Mouse (Mus musculus): ENCODE measurements around the gene Dcp1a.
A peak's percentile ranks its signal among the peaks of the same experiment; 100 is the strongest.
"Not testable (repeated sequence)": the region's sequence is repeated elsewhere in the genome, so short reads cannot be mapped to it uniquely, and the experiment has no call there.

The Dcp1a gene

GRCm38 (mm10) chr14:30519323-30519722 is 40.0 kb downstream of the Dcp1a start:
- DNase-seq (ENCODE audit: low spot score) = no peak

GRCm38 (mm10) chr14:30523356-30523755 is 44.0 kb downstream of the Dcp1a start:
- DNase-seq (ENCODE audit: low spot score) = no peak

DNA sequence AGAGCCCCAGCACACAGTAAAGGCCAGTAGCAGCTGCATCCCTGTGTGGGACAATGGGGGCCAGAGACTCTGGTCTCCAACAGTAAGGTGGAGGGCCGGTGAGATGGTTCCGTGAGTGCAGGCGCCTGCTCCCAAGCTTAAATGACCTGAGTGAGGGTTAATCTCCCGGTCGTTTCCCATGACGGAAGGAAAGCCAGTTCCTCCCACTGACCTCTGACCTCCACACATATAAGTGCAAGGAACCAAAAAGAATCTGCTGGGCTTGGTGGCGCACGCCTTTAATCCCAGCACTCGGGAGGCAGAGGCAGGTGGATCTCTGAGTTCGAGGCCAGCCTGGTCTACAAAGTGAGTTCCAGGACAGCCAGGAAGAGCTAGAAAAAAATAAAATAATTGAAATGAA is 49.1 kb downstream of the Dcp1a start:
- DNase-seq (ENCODE audit: low spot score) = no peak

GRCm38 (mm10) chr14:30528961-30529360 is 49.6 kb downstream of the Dcp1a start:
- DNase-seq (ENCODE audit: low spot score) = peak; percentile 30

DNA sequence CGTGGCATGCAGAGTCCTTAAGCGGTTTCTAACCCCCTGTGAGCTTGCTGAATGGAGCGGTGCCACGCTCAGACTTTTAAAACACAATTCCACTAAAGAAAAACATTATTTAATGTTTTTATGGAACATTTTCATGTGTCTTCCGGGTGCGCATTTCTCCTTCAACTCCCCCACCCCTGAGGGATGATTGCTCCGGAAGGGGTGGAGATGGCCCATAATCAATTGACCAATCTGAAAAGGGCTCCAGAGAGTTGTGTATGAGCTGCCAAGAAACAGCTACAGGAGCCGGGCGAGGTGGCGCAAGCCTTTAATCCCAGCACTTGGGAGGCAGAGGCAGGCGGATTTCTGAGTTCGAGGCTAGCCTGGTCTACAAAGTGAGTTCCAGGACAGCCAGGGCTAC is 50.1 kb downstream of the Dcp1a start:
- DNase-seq (ENCODE audit: low spot score) = no peak

GRCm38 (mm10) chr14:30530726-30531269 is 51.5 kb downstream of the Dcp1a start:
- DNase-seq (ENCODE audit: low spot score) = peak; percentile 64

DNA sequence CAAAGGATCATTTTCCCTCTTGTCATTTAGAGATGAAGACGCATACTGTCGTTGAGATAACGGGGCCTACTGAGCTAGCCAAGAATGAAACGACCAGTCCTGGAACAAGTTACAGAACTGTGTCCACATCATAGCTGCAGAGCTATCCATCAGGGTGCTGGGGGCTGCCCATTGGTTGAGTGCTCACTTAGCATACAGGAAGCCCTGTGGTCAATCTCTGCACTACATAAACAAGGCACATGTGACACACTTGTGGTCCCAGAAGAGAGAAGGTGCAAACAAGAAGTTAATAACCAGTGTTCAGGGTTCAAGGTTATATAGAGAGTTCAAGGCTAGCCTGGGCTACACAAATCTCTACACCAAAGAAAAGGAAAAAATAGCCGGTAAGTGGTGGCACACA is 52.1 kb downstream of the Dcp1a start:
- no peak for DNase-seq (ENCODE audit: low spot score)

GRCm38 (mm10) chr14:30531896-30532295 is 52.6 kb downstream of the Dcp1a start:
- no peak for DNase-seq (ENCODE audit: low spot score)

DNA sequence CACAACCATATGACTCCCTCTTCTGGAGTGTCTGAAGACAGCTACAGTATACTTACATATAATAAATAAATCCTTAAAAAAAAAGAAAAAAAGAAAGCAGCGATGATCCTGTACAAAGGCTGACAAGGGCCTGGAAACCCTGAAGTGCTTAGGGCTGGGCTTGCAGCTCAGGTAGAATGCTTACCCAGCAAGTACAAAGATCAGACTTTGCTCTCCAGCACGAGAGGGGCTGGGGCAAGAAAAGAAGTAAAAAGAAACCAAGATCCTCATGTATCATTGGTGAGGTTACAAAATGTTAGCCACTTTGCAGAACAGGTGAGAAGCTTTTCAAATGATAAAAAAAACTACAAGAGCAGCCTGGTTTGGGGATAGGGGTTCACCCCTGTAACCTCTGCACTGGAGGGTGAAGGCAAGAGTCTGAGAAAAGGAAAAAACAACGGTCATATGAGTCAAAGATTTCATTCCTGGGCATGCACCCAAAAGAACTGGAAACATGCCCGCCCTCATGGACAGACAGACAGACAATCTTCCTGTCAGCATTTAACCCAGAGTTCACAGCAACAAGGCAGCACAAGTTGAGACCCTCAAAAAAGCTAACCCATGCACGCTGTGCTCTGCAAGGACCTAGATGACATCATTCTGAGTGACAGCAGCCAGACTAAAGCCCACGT is 54.6 kb downstream of the Dcp1a start:
- DNase-seq (ENCODE audit: low spot score) = no peak

DNA sequence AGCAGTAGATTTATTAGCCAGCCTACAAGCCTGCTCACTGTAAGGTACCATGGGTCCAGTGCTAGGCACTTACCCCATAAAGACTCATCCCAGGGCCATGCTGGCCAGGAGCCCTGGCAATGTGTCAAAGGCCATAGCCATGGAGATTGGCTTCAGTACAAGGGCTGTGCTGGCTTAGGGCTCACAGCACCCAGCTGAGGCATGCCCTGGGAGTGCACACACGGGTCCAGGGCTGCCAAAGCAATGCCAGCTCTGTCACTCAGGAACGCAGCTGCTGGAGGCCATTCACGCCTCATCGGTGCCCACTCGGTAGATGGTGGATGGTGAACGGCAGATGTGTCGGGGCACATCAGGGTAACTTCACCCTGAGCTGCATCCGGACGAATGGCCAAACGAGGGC is 62.2 kb downstream of the Dcp1a start:
- DNase-seq (ENCODE audit: low spot score) = peak; percentile 65

- not testable (repeated sequence) for DNase-seq (ENCODE audit: low spot score)
Observed at GRCm38 (mm10) chr14:30543331-30543730, 64.0 kb downstream of the Dcp1a start.

- peak; percentile 88 for DNase-seq (ENCODE audit: low spot score)
Observed at GRCm38 (mm10) chr14:30548131-30548720, 68.9 kb downstream of the Dcp1a start, which contains the start of gene Tkt. TSS of gene Tkt (plus strand) at chr14:30548359.

- peak; percentile 99 for DNase-seq (ENCODE audit: low spot score)
Observed at GRCm38 (mm10) chr14:30548965-30549776, 69.8 kb downstream of the Dcp1a start.

DNA sequence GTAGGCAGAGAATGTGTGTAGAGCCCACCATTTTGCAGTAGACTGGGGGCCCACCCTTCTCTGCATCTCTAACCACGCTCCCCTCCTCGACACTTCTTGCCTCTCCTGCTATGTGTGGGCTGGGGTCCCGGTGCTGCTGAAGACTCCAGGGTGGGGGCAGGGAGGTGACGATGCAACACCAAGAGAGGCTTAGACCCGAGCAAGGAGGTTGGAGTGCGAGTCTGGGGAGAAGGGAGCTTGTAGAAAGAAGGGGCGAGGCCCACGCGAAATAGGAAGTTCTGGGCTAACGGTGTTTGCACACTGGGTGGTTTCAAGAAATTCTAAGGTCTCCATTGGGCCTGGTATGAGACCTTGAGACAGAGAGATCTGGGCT is 70.4 kb downstream of the Dcp1a start:
- no peak for DNase-seq (ENCODE audit: low spot score)

- no peak for DNase-seq (ENCODE audit: low spot score)
Observed at GRCm38 (mm10) chr14:30550232-30551070, 71.1 kb downstream of the Dcp1a start.

- DNase-seq (ENCODE audit: low spot score) = no peak
Observed at GRCm38 (mm10) chr14:30551509-30551908, 72.2 kb downstream of the Dcp1a start.

DNA sequence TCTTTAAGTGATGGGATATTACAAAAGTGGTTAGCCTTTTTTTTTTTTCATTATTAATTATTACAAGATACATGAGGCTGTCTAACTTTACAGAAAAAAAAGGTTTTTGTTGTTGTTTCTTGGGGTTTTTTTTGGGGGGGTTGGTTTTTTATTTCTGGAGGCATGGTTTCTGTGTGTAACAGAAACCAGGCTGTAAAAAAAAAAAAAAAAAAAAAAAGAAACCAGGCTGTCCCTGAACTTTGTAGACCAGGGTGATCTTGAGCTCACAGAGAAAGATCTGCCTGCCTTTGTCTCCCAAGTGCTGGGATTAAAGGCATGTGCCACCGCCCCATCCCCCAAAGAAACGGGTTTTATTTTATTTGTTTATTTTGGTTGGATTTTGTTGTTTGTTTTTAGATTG is 72.6 kb downstream of the Dcp1a start:
- no peak for DNase-seq (ENCODE audit: low spot score)

- DNase-seq (ENCODE audit: low spot score) = no peak
Observed at GRCm38 (mm10) chr14:30553185-30553584, 73.8 kb downstream of the Dcp1a start.

DNA sequence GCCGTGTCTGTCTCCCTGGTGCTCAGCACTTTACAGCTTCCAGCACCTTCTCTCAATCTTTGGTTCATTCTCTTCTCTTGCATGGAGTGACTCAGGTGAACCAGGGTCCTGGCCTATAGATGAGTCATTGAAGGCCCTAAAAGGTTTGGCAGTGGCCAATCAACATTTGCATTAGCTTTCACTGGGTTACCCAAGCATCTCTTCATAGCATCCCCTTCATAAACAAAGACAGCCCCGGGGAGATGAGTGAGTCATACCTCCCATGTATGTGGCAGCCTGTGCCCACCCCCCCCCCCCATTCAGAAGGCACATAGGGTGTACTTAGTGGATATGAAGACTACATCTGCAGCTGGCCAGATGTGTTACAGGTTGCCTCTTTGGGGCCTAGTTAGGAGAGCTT is 77.3 kb downstream of the Dcp1a start:
- no peak for DNase-seq (ENCODE audit: low spot score)

- DNase-seq (ENCODE audit: low spot score) = no peak
Observed at GRCm38 (mm10) chr14:30557730-30558129, 78.4 kb downstream of the Dcp1a start.

DNA sequence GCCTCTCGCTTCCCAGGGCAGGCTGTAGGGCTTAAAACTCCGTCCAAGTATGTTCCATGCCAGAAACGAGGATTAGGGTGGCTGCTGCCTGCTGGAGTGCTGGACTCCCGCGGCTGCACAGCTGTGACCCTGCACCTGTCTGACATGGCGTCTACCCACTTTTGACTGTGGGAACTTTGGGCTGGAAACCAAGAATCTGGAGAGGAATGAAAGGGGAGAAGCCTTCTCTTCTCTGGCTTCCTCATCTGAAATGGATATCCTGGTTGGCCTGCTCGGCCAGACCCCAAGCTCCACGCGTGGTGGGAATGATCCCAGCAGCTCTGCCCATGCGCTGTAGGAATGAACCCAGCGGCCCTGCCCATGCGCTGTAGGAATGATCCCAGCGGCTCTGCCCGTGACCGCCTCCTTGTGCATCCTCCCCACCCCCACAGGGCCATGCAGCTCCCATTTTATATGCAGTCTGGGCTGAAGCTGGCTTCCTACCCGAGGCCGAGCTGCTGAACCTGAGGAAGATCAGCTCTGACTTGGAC is 80.1 kb downstream of the Dcp1a start:
- no peak for DNase-seq (ENCODE audit: low spot score)

Measured in testis, postnatal 10 days (tissue).